Mouse (Mus musculus) ES-E14 (cell line): Measurements from ENCODE around the gene Manba. TPM values are rescaled to one million over a fixed set of nuclear protein-coding genes. Genes with fewer than 3 reads are reported as not detected.
A peak's percentile ranks its signal among the peaks of the same experiment; 100 is the strongest.

ENCODE experiments used
- DNase-seq: peaks from one replicate; pipeline ENCODE4 v3.0.0-alpha.2; 2013; ENCODE audit warnings: low read depth, low spot score
- H3K27ac ChIP-seq: 2 replicates; pipeline ENCODE4 v1.5.1; 2012; ENCODE audit warnings: low read depth, mild to moderate bottlenecking, low read length, moderate library complexity, mixed read lengths; ENCODE audit not compliant: poor library complexity, insufficient read depth, severe bottlenecking
- H3K36me3 ChIP-seq: 2 replicates; pipeline ENCODE4 v1.6.1; 2012; ENCODE audit warnings: mild to moderate bottlenecking, low read length, moderate library complexity, mixed read lengths; ENCODE audit not compliant: control insufficient read depth, poor library complexity, insufficient read depth, severe bottlenecking
- H3K4me1 ChIP-seq, 2 experiments: fragments of 150-350 bp in 1 of 2; sonication (generic) in 1 of 2; 2 replicates each; pipeline ENCODE4 v1.6.1; 2012; ENCODE audit warnings: low read length in 2 of 2, mild to moderate bottlenecking in 1 of 2, mixed read lengths in 1 of 2; ENCODE audit not compliant: control insufficient read depth in 2 of 2, insufficient read depth in 2 of 2, poor library complexity in 1 of 2
- H3K4me3 ChIP-seq, 2 experiments: fragments of 150-350 bp in 1 of 2; sonication (generic) in 1 of 2; 2 replicates each; pipeline ENCODE4 v1.5.1; 2012; ENCODE audit warnings: low read length in 2 of 2, low read depth in 1 of 2, mild to moderate bottlenecking in 1 of 2, mixed read lengths in 1 of 2; ENCODE audit not compliant: insufficient read depth in 1 of 2, poor library complexity in 1 of 2, severe bottlenecking in 1 of 2
- H3K9ac ChIP-seq: 2 replicates; pipeline ENCODE4 v1.6.1; 2012; ENCODE audit warnings: low read depth, mild to moderate bottlenecking, low read length, mixed read lengths; ENCODE audit not compliant: poor library complexity, insufficient read depth, severe bottlenecking
- H3K9me3 ChIP-seq: fragments of 150-350 bp; sonication (generic); 2 replicates; pipeline ENCODE4 v1.6.1; 2012; ENCODE audit warnings: low read depth, mild to moderate bottlenecking, low read length; ENCODE audit not compliant: control insufficient read depth, insufficient read depth
- CHD2 ChIP-seq: IDR thresholded peaks from 2 replicates; pipeline ENCODE4 v1.6.1; 2014; ENCODE audit warnings: mild to moderate bottlenecking, low read depth, low read length, inconsistent platforms
- HCFC1 ChIP-seq: IDR thresholded peaks from 2 replicates; pipeline ENCODE4 v1.6.1; 2012; ENCODE audit warnings: low read length, inconsistent platforms, borderline replicate concordance; ENCODE audit not compliant: insufficient read depth
- MAFK ChIP-seq: IDR thresholded peaks from 2 replicates; pipeline ENCODE4 v1.6.1; 2014; ENCODE audit warnings: mild to moderate bottlenecking, low read depth, low read length, inconsistent platforms; ENCODE audit not compliant: insufficient read depth
- ZC3H11A ChIP-seq: IDR thresholded peaks from 2 replicates; pipeline ENCODE4 v1.6.1; 2012; ENCODE audit warnings: low read depth, mild to moderate bottlenecking, inconsistent platforms, low read length, borderline replicate concordance
- ZNF384 ChIP-seq: IDR thresholded peaks from 2 replicates; pipeline ENCODE4 v1.6.1; 2012; ENCODE audit warnings: low read depth, low read length, inconsistent platforms
- in situ Hi-C, 2 experiments: fragments of 600-800 bp; cut with MboI; formaldehyde crosslinking; loops; one replicate each; pipeline ENCODE4 v1.15.1; 2025; ENCODE audit warnings: low sequenced_read_pairs in 2 of 2, inconsistent platforms in 1 of 2; ENCODE audit not compliant: unreplicated experiment in 2 of 2
- total RNA-seq: library from RNA; depleted of rRNA; stranded (reverse); fragments of 300-350 nt; gene quantifications from 2 replicates; pipeline ENCODE4 v1.2.3, GENCODE M21; 2012

The Manba gene
- total RNA-seq, 1 experiment: 75.2 TPM

- in situ Hi-C loops: no loop called here
- H3K4me3 ChIP-seq: no peak overlapping the region
- peak overlapping the region; percentile 38; the same call in 1 of the 2 replicates for H3K27ac ChIP-seq
- H3K4me1 ChIP-seq: peaks cover 2 to 11% of the 10 kb centered on the region in 2 experiments; a peak in 3 of 4 replicates
- no peaks in the 10 kb centered on the region for H3K9me3 ChIP-seq
- no peak overlapping the region for H3K9ac ChIP-seq
- no peak for DNase-seq
- no peaks in the 10 kb centered on the region for H3K36me3 ChIP-seq
- TF ChIP-seq MAFK: no peak
- no peak for TF ChIP-seq HCFC1
- TF ChIP-seq CHD2: no peak
- no peak for TF ChIP-seq ZC3H11A
- no peak for TF ChIP-seq ZNF384
These were observed 48.7 kb downstream of the Manba start for GRCm38 (mm10) chr3:135534103-135534502.

DNA sequence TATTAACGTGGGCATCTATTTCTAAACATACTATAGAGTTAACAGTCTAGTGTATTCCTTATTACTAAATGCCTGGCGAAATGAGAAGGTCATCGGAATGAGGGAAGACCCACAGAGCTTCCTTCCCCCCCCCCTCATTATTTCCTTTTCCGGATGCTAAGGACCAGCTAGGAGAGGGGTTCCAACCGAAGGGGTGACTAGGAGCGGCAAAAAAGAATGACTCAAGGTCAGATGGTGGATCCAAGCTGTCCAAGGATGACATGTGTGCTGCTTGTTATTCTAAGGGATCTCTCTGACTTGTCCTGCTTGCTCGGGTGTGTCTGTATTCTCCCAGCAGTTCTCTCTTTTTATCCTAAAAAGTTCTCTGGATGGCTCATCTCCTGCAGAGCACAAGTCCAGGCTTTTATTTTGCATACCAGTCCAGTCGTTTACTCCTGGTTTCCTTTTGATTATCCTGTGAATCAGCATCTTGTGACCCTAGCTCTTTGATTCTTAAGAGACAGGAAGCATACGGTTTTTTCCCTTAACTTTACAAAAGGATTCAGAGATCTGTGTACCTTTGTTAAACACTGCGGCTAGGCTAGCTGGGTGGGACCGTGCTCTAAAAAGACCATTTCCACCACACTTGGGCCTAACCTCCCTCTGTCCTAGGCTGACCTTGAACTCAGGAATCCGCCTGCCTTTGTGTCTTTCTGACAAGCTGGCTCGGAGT lies 61.0 kb downstream of the Manba start:
- Histone ChIP-seq H3K4me1 (peaks cover 18 to 25% of the 10 kb centered on the region in 2 experiments), H3K4me3 (peak overlapping the region; percentile 5 to 22; a peak in 1 of 4 replicates), H3K27ac (peak overlapping the region; percentile 100), H3K9ac (peak overlapping the region; percentile 87), H3K9me3 (no peaks in the 10 kb centered on the region), H3K36me3 (peaks cover 18% of the 10 kb centered on the region)
- TF ChIP-seq CHD2 (peak; percentile 72), MAFK (peak; percentile 49), ZNF384 (peak; percentile 68), ZC3H11A (no peak), HCFC1 (no peak)
- in situ Hi-C loops: no loop called here
- peak; percentile 85 for DNase-seq

- in situ Hi-C loops: no loop called here
- peak overlapping the region; percentile 100 for H3K27ac ChIP-seq
- peak overlapping the region; percentile 4 to 44; a peak in 2 of 4 replicates for H3K4me3 ChIP-seq
- H3K9ac ChIP-seq: peak overlapping the region; percentile 62; the same call in 1 of the 2 replicates
- peaks cover 23% of the 10 kb centered on the region for H3K36me3 ChIP-seq
- TF ChIP-seq CHD2: no peak; the same call in 1 of the 2 replicates
- TF ChIP-seq ZNF384: peak; percentile 82
- peak; percentile 100 for TF ChIP-seq MAFK
- H3K4me1 ChIP-seq: peaks cover 18 to 21% of the 10 kb centered on the region in 2 experiments
- peak; percentile 72 for DNase-seq
- no peaks in the 10 kb centered on the region for H3K9me3 ChIP-seq
These were observed 61.9 kb downstream of the Manba start for GRCm38 (mm10) chr3:135547298-135547697.

DNA sequence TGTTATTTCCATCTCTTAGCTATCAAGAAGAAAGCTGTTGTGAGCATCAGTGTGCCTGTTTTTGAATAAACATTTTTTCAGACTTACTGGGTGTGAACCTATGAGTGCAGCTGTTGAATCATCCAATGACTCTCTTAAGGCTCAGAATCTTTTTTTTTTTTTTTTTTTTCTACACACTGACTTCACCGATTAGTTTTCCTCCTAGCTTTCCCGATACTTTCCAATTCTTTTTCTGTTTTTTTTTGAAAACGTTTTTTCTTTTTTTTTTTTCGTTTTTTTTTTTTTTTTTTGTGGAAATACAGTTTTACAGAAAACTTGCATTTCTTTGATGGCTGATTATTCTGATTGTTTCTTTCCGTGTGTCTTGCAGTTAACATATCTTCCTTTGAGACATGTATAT lies 67.5 kb downstream of the Manba start:
- Histone ChIP-seq H3K27ac (peak overlapping the region; percentile 48; the same call in 1 of the 2 replicates), H3K36me3 (peaks cover 47% of the 10 kb centered on the region), H3K9ac (no peak overlapping the region), H3K9me3 (no peaks in the 10 kb centered on the region), H3K4me1 (peaks cover 3 to 6% of the 10 kb centered on the region in 2 experiments), H3K4me3 (peak overlapping the region in 1 of 2 experiments; percentile 32; a peak in 1 of 4 replicates)
- in situ Hi-C loops: no loop called here
- DNase-seq: no peak
- no peak for TF ChIP-seq HCFC1
- no peak for TF ChIP-seq ZC3H11A
- no peak for TF ChIP-seq CHD2
- TF ChIP-seq MAFK: no peak
- TF ChIP-seq ZNF384: peak; percentile 92
